Mouse (Mus musculus) embryonic facial prominence, embryonic 12.5 days (tissue): ENCODE results near the gene Zranb2. TPM values are rescaled to one million over a fixed set of nuclear protein-coding genes. Genes with fewer than 3 reads are reported as not detected.

Experiments
- ATAC-seq: fragments of 200-750 bp; cut with Nextera tagmentation; 2 replicates; pipeline ENCODE4 v1.8.0; 2017; ENCODE audit not compliant: insufficient number of reproducible peaks, insufficient read depth, low FRiP score, low TSS enrichment
- H3K27ac ChIP-seq: fragments of 300-500 bp; sonication (generic); 2 replicates; pipeline ENCODE4 v1.5.1; 2016; ENCODE audit warnings: mild to moderate bottlenecking
- H3K27me3 ChIP-seq: fragments of 300-500 bp; sonication (generic); 2 replicates; pipeline ENCODE4 v1.6.1; 2016; ENCODE audit warnings: mild to moderate bottlenecking, moderate library complexity
- H3K36me3 ChIP-seq: fragments of 300-500 bp; sonication (generic); 2 replicates; pipeline ENCODE4 v1.6.1; 2016; ENCODE audit warnings: mild to moderate bottlenecking
- H3K4me1 ChIP-seq: fragments of 300-500 bp; sonication (generic); 2 replicates; pipeline ENCODE4 v1.6.1; 2016
- H3K4me2 ChIP-seq: fragments of 300-500 bp; sonication (generic); replicated peaks from 2 replicates; pipeline ENCODE4 v1.6.1; 2016; ENCODE audit warnings: mild to moderate bottlenecking, moderate library complexity
- H3K4me3 ChIP-seq: fragments of 300-500 bp; sonication (generic); 2 replicates; pipeline ENCODE4 v1.5.1; 2016; ENCODE audit warnings: mild to moderate bottlenecking
- H3K9ac ChIP-seq: fragments of 300-500 bp; sonication (generic); 2 replicates; pipeline ENCODE4 v1.6.1; 2016; ENCODE audit warnings: mild to moderate bottlenecking, moderate library complexity
- H3K9me3 ChIP-seq: fragments of 300-500 bp; sonication (generic); 2 replicates; pipeline ENCODE4 v1.6.1; 2016; ENCODE audit warnings: mild to moderate bottlenecking, moderate library complexity
- WGBS: fragments of 180-500 bp; shearing (Covaris S2); methylation state at CpG from one replicate; pipeline ENCODE4 v1.1.7; 2016; 5-methylcytosine and 5-hydroxymethylcytosine counted together
- polyA plus RNA-seq: library from polyadenylated mRNA; unstranded; fragments of >200 nt; fragmentation: Nextera tagmentation; extraction: Ambion mirVana; gene quantifications from 2 replicates; pipeline ENCODE4 v1.2.1, GENCODE M21; 2016

The Zranb2 gene
- polyA plus RNA-seq, 1 experiment from 2014 or later, result 125 TPM

GRCm38 (mm10) chr3:157549758-157550600 is 16.0 kb downstream of the Zranb2 start:
- no peaks in the 10 kb centered on the region for H3K27me3 ChIP-seq
- H3K4me2 ChIP-seq, result no peak overlapping the region
- H3K9ac ChIP-seq, result no peak overlapping the region
- no peak overlapping the region for H3K27ac ChIP-seq
- ATAC-seq, result no peak
- no peaks in the 10 kb centered on the region for H3K4me1 ChIP-seq
- H3K9me3 ChIP-seq, result no peaks in the 10 kb centered on the region
- no peak overlapping the region for H3K4me3 ChIP-seq
- peaks cover 32% of the 10 kb centered on the region for H3K36me3 ChIP-seq
- 91% methylated on average over 3 of the region's 3 CpGs for WGBS

- H3K4me1 ChIP-seq, result peaks cover 11% of the 10 kb centered on the region; the same call in 1 of the 2 replicates
- 6% methylated on average over 2 of the region's 2 CpGs for WGBS
- H3K27ac ChIP-seq, result no peak overlapping the region
- no peaks in the 10 kb centered on the region for H3K9me3 ChIP-seq
- no peak overlapping the region for H3K4me2 ChIP-seq
- no peak for ATAC-seq
- H3K4me3 ChIP-seq, result no peak overlapping the region
- H3K9ac ChIP-seq, result no peak overlapping the region
- no peaks in the 10 kb centered on the region for H3K36me3 ChIP-seq
- H3K27me3 ChIP-seq, result peaks cover 40% of the 10 kb centered on the region
Observed at GRCm38 (mm10) chr3:157565196-157565595, 31.2 kb downstream of the Zranb2 start.

- Histone ChIP-seq H3K4me3 (peak within 1 kb of the TSS; percentile 49), H3K9me3 (no peaks in the 10 kb centered on the region), H3K9ac (peak within 1 kb of the TSS; percentile 42), H3K4me1 (peaks cover 11% of the 10 kb centered on the region; the same call in 1 of the 2 replicates), H3K36me3 (no peaks in the 10 kb centered on the region), H3K4me2 (peak within 1 kb of the TSS; percentile 99), H3K27ac (no peak within 1 kb of the TSS), H3K27me3 (peaks cover 40% of the 10 kb centered on the region)
- peak; percentile 79 for ATAC-seq
- 2% methylated on average over 84 of the region's 84 CpGs for WGBS
Observed at GRCm38 (mm10) chr3:157566725-157567565, 33.0 kb downstream of the Zranb2 start, which contains the start of gene Ptger3. Ptger3 (plus strand) TSS chr3:157566892.

DNA sequence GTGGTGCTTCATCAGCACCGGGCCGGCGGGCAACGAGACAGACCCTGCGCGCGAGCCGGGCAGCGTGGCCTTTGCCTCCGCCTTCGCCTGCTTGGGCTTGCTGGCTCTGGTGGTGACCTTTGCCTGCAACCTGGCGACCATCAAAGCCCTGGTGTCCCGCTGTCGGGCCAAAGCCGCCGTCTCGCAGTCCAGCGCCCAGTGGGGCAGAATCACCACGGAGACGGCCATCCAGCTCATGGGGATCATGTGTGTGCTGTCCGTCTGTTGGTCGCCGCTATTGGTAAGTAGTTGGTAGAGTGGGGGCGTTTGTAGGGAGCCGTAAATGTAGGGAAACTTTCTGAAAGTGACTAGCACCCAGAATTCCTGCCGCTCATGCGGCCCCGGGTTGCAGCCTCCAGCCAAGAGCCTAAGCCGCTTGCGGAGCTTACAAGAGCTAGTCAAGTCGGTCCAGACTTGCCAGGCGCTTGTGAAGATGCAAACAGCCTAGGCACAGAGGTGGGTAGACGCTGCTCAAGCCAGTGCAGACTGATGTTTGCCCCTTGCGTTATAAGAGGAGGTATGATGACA is 33.7 kb downstream of the Zranb2 start:
- no peak for ATAC-seq

GRCm38 (mm10) chr3:157572011-157572410 is 38.1 kb downstream of the Zranb2 start:
- 75% methylated on average over 6 of the region's 6 CpGs for WGBS
- Histone ChIP-seq H3K4me3 (no peak overlapping the region), H3K4me2 (no peak overlapping the region), H3K36me3 (no peaks in the 10 kb centered on the region), H3K27me3 (peaks cover 28% of the 10 kb centered on the region), H3K9me3 (no peaks in the 10 kb centered on the region), H3K4me1 (peaks cover 6% of the 10 kb centered on the region; the same call in 1 of the 2 replicates), H3K27ac (no peak overlapping the region), H3K9ac (no peak overlapping the region)
- ATAC-seq, result no peak

More for the DNA sequence above, 33.7 kb downstream of the Zranb2 start:
- H3K4me1 ChIP-seq, result peaks cover 11% of the 10 kb centered on the region; the same call in 1 of the 2 replicates
- 2% methylated on average over 34 of the region's 34 CpGs for whole genome bisulfite sequencing
- H3K27me3 ChIP-seq, result peaks cover 40% of the 10 kb centered on the region
- no peaks in the 10 kb centered on the region for H3K36me3 ChIP-seq
- H3K4me3 ChIP-seq, result peak overlapping the region; percentile 49
- H3K27ac ChIP-seq, result no peak overlapping the region
- peak overlapping the region; percentile 42 for H3K9ac ChIP-seq
- no peaks in the 10 kb centered on the region for H3K9me3 ChIP-seq
- peak overlapping the region; percentile 99 for H3K4me2 ChIP-seq

DNA sequence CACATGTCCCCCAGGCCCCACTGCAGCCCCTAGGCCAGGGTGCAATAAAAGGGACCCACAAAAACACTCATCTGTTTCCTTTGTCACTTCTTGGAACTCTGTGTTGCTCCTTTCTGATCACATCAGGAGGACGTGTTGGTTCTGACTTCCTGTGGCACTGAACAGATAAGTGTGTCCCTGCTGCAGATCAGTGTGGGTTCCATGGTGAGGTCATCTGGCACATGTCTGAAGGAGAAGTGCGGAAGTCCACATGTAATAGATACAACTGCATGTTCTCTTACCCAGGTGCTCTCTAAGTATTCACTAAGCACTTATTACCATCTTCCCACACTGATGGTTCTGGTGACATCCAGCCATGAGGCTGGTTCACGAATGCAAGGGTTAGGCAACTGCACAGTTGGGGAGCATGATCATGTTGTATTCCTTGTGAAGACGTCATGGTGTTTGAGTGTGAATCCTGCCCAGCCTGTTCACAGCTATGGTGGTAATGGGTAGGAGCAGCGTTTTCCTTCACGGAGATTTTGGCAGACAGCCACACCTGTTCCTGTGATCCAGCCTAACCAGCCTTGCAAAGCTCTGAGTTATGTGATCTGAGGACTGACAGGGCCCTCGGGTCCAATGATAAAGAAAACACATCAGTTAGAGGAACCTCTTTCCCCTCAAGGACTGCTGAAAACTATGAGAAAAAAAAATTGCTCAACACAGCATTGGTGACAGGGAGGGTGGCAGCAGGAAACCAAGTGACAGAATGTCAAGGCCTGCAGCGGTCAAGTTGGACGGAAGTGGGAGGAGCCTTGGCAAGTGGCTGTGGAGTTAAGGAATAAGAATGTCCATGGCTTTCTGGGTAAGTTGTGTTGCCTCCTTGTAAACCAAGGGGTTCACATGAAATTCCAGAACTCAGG is 41.7 kb downstream of the Zranb2 start:
- H3K9ac ChIP-seq, result no peak overlapping the region
- no peaks in the 10 kb centered on the region for H3K9me3 ChIP-seq
- no peaks in the 10 kb centered on the region for H3K36me3 ChIP-seq
- no peak overlapping the region for H3K27ac ChIP-seq
- H3K27me3 ChIP-seq, result no peaks in the 10 kb centered on the region
- no peak overlapping the region for H3K4me2 ChIP-seq
- 77% methylated on average over 9 of the region's 9 CpGs for WGBS
- H3K4me1 ChIP-seq, result no peaks in the 10 kb centered on the region
- H3K4me3 ChIP-seq, result no peak overlapping the region
- ATAC-seq, result no peak

DNA sequence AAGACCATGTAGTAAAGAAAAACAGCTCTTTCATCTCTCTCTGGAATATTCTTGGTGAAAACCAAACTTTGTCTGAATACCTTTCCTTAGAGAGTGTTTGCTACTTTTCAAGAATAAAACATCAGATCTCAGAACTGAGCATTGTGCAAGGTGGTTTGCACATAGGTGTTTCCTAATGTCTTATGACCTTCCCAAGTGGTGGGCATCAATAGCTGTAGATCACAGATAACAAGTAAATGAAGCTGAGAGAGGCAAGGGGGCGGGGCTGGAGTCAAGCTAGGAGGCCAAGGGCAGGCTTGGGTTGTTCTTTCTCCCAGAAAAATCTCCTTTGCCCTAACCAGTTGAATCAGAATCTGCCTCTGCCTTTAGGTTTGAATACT is 42.4 kb downstream of the Zranb2 start:
- Histone ChIP-seq H3K27ac (no peak overlapping the region), H3K4me3 (no peak overlapping the region), H3K4me2 (no peak overlapping the region), H3K27me3 (no peaks in the 10 kb centered on the region), H3K9ac (no peak overlapping the region), H3K36me3 (no peaks in the 10 kb centered on the region), H3K9me3 (no peaks in the 10 kb centered on the region), H3K4me1 (no peaks in the 10 kb centered on the region)
- no peak for ATAC-seq
- 100% methylated on average over 1 of the region's 1 CpGs for WGBS

DNA sequence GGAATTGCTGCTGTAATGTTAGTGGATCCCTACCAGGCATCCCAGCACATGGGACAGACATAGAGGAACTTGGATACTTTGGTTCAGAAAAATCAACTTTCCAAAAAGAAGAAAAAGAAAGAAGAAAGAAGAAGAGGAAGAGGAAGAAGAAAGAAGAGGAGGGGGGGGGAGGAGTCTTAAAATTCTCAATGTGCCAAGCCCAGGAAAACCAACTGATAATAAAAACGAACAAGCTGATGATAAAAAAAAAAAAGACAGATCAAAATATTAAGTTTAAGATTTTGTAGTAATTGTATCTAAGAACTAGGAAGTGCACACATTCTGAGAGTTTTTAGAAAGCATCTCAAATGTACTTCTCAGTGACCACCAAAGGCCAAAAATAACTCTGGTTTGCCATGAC is 42.9 kb downstream of the Zranb2 start:
- no peak for ATAC-seq

DNA sequence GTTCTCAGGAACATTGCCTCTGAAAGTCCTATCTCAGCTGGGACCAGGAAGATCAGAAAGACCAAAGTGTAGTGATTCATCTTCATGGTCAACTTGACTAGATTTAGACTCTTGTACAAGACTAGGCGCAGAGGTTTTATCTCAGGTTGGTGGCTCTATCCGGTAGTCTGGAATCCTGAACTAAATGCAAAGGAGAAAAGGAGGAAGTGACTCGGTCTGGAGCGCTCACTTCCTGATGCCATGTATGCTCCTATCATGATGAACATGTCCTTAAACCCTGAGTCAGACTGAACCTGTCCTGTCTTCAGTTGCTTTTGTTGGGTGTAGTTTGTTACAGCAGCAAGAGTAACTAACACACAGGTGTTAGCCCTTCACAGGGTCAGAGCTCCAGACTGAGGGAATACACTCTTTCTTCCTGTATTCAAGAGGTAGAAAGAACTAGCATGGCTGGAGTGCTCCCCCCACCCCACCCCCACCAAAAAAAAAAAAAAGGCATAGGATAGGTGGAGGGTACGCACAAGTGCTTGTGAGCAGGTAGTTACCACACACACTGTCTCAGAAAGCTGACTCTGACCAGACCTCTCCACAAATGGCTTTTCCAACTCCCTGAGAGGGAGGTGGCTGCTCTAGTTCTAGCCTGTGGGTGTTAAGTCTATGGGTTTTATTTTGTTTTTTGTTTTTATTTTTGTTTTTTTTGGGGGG is 44.7 kb downstream of the Zranb2 start:
- H3K4me1 ChIP-seq, result peaks cover 7% of the 10 kb centered on the region
- no peak overlapping the region for H3K4me3 ChIP-seq
- H3K9me3 ChIP-seq, result no peaks in the 10 kb centered on the region
- no peak for ATAC-seq
- WGBS, result 89% methylated on average over 5 of the region's 5 CpGs
- no peak overlapping the region for H3K4me2 ChIP-seq
- no peak overlapping the region for H3K9ac ChIP-seq
- H3K36me3 ChIP-seq, result no peaks in the 10 kb centered on the region
- no peak overlapping the region for H3K27ac ChIP-seq
- H3K27me3 ChIP-seq, result no peaks in the 10 kb centered on the region

More for the DNA sequence above, 42.9 kb downstream of the Zranb2 start:
- H3K4me1 ChIP-seq, result no peaks in the 10 kb centered on the region
- no peak overlapping the region for H3K27ac ChIP-seq
- no peak overlapping the region for H3K4me2 ChIP-seq
- H3K36me3 ChIP-seq, result no peaks in the 10 kb centered on the region
- H3K4me3 ChIP-seq, result no peak overlapping the region
- no peaks in the 10 kb centered on the region for H3K9me3 ChIP-seq
- H3K27me3 ChIP-seq, result no peaks in the 10 kb centered on the region
- WGBS, result 81% methylated on average over 1 of the region's 1 CpGs
- H3K9ac ChIP-seq, result no peak overlapping the region

GRCm38 (mm10) chr3:157579376-157579775 is 45.4 kb downstream of the Zranb2 start:
- whole genome bisulfite sequencing, result 71% methylated on average over 2 of the region's 2 CpGs

More at GRCm38 (mm10) chr3:157579376-157579775, 45.4 kb downstream of the Zranb2 start:
- H3K27ac ChIP-seq, result no peak overlapping the region
- H3K4me3 ChIP-seq, result no peak overlapping the region
- ATAC-seq, result no peak
- no peaks in the 10 kb centered on the region for H3K9me3 ChIP-seq
- H3K27me3 ChIP-seq, result no peaks in the 10 kb centered on the region
- H3K4me1 ChIP-seq, result peaks cover 7% of the 10 kb centered on the region
- H3K9ac ChIP-seq, result no peak overlapping the region
- no peaks in the 10 kb centered on the region for H3K36me3 ChIP-seq
- no peak overlapping the region for H3K4me2 ChIP-seq
